Mouse (Mus musculus) urinary bladder, adult 2 months (tissue): ENCODE data around the gene Rrm2. TPM values are rescaled to one million over a fixed set of nuclear protein-coding genes. Genes with fewer than 3 reads are reported as not detected.
"Not testable (repeated sequence)": the region's sequence is repeated elsewhere in the genome, so short reads cannot be mapped to it uniquely, and the experiment has no call there.

Experiments used
- DNase-seq: peaks from one replicate; pipeline ENCODE4 v3.0.0; 2022; ENCODE audit warnings: low spot score
- polyA plus RNA-seq: library from polyadenylated mRNA; depleted of rRNA; stranded (reverse); fragments of >200 nt; gene quantifications from 2 replicates; pipeline ENCODE4 v1.2.3, GENCODE M21; 2012

Gene Rrm2
- polyA plus RNA-seq, 1 experiment, result 4.0 TPM

- DNase-seq, result no peak
Observed at GRCm38 (mm10) chr12:24705502-24706263, 2.4 kb upstream of the Rrm2 start.

GRCm38 (mm10) chr12:24706764-24707479 is 1.1 kb upstream of the Rrm2 start:
- DNase-seq, result no peak

GRCm38 (mm10) chr12:24707480-24707802 is 600 bp upstream of the Rrm2 start:
- DNase-seq, result no peak

GRCm38 (mm10) chr12:24708824-24709218 is 780 bp downstream of the Rrm2 start:
- DNase-seq, result no peak

- no peak for DNase-seq
Observed at GRCm38 (mm10) chr12:24709409-24709808, 1.4 kb downstream of the Rrm2 start.

GRCm38 (mm10) chr12:24709831-24710508 is 1.9 kb downstream of the Rrm2 start:
- DNase-seq, result no peak

- no peak for DNase-seq
Observed at GRCm38 (mm10) chr12:24710672-24711071, 2.6 kb downstream of the Rrm2 start.

GRCm38 (mm10) chr12:24712396-24712795 is 4.4 kb downstream of the Rrm2 start:
- DNase-seq, result no peak

- no peak for DNase-seq
Observed at GRCm38 (mm10) chr12:24714579-24715255, 6.7 kb downstream of the Rrm2 start.

- DNase-seq, result no peak
Observed at GRCm38 (mm10) chr12:24715268-24715896, 7.3 kb downstream of the Rrm2 start.

GRCm38 (mm10) chr12:24716721-24717301 is 8.8 kb downstream of the Rrm2 start:
- DNase-seq, result no peak

GRCm38 (mm10) chr12:24723434-24723833 is 15.4 kb downstream of the Rrm2 start:
- DNase-seq, result no peak

GRCm38 (mm10) chr12:24723859-24724258 is 15.8 kb downstream of the Rrm2 start:
- no peak for DNase-seq

- DNase-seq, result no peak
Observed at GRCm38 (mm10) chr12:24724369-24724768, 16.3 kb downstream of the Rrm2 start.

- no peak for DNase-seq
Observed at GRCm38 (mm10) chr12:24734828-24735394, 26.9 kb downstream of the Rrm2 start.

GRCm38 (mm10) chr12:24736956-24737355 is 28.9 kb downstream of the Rrm2 start:
- no peak for DNase-seq

GRCm38 (mm10) chr12:24739963-24740362 is 31.9 kb downstream of the Rrm2 start:
- DNase-seq, result no peak

GRCm38 (mm10) chr12:24741535-24741934 is 33.5 kb downstream of the Rrm2 start:
- DNase-seq, result not testable (repeated sequence)

- no peak for DNase-seq
Observed at GRCm38 (mm10) chr12:24744309-24744708, 36.3 kb downstream of the Rrm2 start.

GRCm38 (mm10) chr12:24746579-24747296 is 38.7 kb downstream of the Rrm2 start:
- DNase-seq, result no peak
